Mouse (Mus musculus) olfactory bulb, adult 2 months (tissue): Measurements from ENCODE around the gene 4930578C19Rik. TPM values are rescaled to one million over a fixed set of nuclear protein-coding genes. Genes with fewer than 3 reads are reported as not detected.

Source experiments
- H3K27ac ChIP-seq: fragments of 200-500 bp; 2 replicates; pipeline ENCODE4 v1.5.1; 2012; ENCODE audit warnings: low read depth, low read length; ENCODE audit not compliant: insufficient read depth
- H3K4me1 ChIP-seq: fragments of 200-500 bp; 2 replicates; pipeline ENCODE4 v1.6.1; 2012; ENCODE audit warnings: low read length; ENCODE audit not compliant: control insufficient read depth, insufficient read depth
- H3K4me3 ChIP-seq: fragments of 200-500 bp; 2 replicates; pipeline ENCODE4 v1.5.1; 2012; ENCODE audit warnings: mild to moderate bottlenecking, low read depth, low read length, moderate library complexity; ENCODE audit not compliant: insufficient read depth
- CTCF ChIP-seq: fragments of 200-500 bp; IDR thresholded peaks from 2 replicates; pipeline ENCODE4 v1.5.1; 2012; ENCODE audit warnings: low read depth, mild to moderate bottlenecking, low read length, moderate library complexity; ENCODE audit not compliant: insufficient read depth
- POLR2A ChIP-seq: fragments of 200-500 bp; IDR thresholded peaks from 2 replicates; pipeline ENCODE4 v1.6.1; 2012; ENCODE audit warnings: mild to moderate bottlenecking, low read depth, low read length, moderate library complexity; ENCODE audit not compliant: insufficient read depth
- WGBS: fragments of 180-500 bp; shearing (Covaris S2); methylation state at CpG from one replicate; pipeline ENCODE4 v1.1.7; 2018; 5-methylcytosine and 5-hydroxymethylcytosine counted together
- polyA plus RNA-seq: library from polyadenylated mRNA; stranded (reverse); fragments of >200 nt; gene quantifications from 2 replicates; pipeline ENCODE4 v1.2.4, GENCODE M21; 2012; ENCODE audit warnings: low replicate concordance; ENCODE audit not compliant: missing spikeins, insufficient read depth, insufficient read length

4930578C19Rik gene
- not detected in 2 replicates for polyA plus RNA-seq

DNA sequence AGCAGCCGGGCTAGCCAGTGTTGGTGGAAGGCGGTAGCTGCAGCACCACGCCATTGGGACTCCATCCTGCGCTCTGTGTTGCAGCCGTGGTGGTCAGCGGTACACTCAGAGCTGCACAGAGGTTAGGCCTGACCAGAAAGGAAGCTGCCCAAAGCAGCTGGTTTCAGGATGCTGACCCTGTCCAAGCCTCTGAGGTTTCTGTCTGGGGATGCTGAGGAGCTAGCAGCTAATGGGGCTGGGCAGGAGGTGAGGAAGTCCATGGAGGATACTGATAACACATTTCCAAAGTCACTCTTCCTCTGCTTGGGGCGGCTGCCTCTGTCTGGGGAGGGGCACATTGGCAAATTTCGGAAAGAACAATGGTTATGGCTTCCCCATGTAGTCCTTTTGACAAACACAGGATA lies at the start of gene 4930578C19Rik:
4930578C19Rik (minus strand) TSS at position 200 of the 404 bp plus-strand sequence.
- TF ChIP-seq POLR2A (no peak), CTCF (no peak)
- Histone ChIP-seq H3K27ac (no peak within 1 kb of the TSS), H3K4me1 (no peaks in the 10 kb centered on the region), H3K4me3 (no peak within 1 kb of the TSS)
- 87% methylated on average over 8 of the region's 8 CpGs for WGBS

DNA sequence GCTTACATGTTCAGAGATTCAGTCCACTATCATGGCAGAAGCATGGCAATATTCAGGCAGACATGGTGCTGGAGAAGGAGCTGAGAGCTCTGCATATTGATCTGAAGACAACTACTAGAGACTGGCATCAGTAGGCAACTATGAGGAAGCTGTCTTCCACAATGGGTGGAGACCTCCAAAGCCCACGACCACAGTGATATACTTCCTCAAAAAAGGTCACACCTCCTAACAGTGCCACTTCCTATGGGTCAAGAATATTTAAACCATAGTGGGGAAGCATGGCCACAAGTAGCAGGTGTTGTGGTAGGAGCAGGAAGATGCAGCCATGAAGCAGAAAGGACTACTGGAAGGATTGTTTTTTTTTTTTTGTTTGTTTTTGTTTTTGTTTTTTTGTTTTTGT lies 6.5 kb upstream of the 4930578C19Rik start:
- WGBS = 57% methylated on average over 1 of the region's 1 CpGs
- Histone ChIP-seq H3K4me1 (no peaks in the 10 kb centered on the region), H3K4me3 (no peak overlapping the region), H3K27ac (no peak overlapping the region)
- TF ChIP-seq CTCF = no peak
- no peak for TF ChIP-seq POLR2A

DNA sequence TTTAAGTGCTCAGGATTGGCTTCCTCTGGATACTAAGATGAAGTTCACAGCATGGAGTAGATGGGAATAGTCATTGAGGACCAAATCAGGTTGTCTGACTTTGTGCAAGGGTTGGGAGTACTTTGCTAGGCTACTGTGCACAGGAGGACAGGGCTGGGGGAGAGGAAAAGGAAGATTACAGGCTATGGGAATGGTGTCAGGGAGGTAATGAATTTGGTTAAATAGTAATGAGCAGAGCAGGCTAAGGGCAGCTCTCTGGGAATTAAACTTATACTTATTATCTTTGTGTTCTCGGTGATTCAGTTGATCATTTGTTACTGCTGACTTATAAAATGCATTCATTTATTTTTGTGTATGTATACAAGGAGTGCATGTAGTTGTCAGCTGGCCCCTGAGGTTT lies 1.7 kb upstream of the 4930578C19Rik start:
- H3K27ac ChIP-seq = no peak overlapping the region
- H3K4me3 ChIP-seq = no peak overlapping the region
- TF ChIP-seq CTCF (no peak), POLR2A (no peak)
- H3K4me1 ChIP-seq = no peaks in the 10 kb centered on the region
- 63% methylated on average over 1 of the region's 1 CpGs for whole genome bisulfite sequencing

DNA sequence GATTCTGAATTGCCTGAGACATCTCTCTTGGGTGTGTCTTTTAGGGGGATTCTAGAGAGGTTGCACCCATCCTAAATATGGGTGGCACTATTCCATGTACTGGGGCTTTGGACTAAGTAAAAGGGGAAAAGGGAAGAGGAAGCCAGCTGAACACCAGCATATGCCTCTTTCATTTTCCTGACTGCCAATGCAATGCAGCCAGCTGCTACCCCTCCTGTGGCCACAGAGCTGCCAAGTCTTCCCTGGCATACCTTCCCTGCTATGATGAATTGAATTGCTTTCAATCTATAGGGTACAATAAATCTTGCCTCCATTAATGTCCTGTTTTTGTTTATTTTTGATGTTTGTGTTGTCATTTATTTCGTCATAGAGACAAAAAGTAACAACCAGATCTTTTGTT lies 9.6 kb downstream of the 4930578C19Rik start:
- WGBS = 72% methylated on average over 1 of the region's 1 CpGs
- no peak for TF ChIP-seq CTCF
- no peak for TF ChIP-seq POLR2A
- Histone ChIP-seq H3K4me1 (no peaks in the 10 kb centered on the region), H3K4me3 (no peak overlapping the region), H3K27ac (no peak overlapping the region)

DNA sequence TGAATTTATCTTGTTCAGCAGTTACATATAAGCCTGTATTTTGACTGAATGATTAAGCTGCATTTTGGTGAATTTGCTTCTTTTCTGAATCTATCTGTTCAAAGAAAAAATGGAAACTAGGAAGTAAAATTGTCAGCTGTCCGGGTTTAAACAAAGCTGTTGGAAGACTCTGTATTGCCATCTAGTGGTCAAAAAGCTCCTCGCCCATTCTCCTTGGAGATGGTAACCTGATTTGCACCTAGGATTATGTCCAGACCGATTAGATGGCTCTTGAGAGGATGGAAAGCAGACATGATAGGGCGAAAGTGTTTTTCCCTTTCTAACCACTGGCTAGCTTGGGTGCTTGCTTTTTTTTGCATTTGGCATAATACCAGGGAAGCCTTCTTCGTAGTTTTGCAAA lies 19.1 kb downstream of the 4930578C19Rik start:
- Histone ChIP-seq H3K27ac (no peak overlapping the region), H3K4me3 (no peak overlapping the region), H3K4me1 (no peaks in the 10 kb centered on the region)
- TF ChIP-seq POLR2A (no peak), CTCF (no peak)
- WGBS = 16% methylated on average over 5 of the region's 5 CpGs

DNA sequence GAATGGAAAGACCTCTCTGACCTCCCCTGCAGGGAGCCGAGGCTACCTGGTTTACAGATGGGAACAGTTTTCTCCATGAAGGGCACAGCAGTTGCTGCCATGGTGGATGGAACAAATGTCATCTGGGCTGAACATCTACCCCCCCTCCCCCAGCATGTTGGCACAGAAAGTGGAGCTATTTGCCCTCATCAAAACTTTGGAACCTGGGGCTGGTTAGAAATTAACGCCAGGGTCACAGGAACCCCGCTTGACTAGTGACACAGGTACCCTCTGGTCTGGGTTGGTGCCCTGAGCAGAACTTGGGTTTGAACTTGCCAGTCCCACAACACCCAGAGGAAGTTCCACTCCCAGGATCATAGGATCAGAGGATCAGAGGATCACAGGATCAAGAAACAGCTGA lies 35.7 kb downstream of the 4930578C19Rik start:
- no peak overlapping the region for H3K27ac ChIP-seq
- TF ChIP-seq POLR2A (no peak), CTCF (no peak)
- H3K4me1 ChIP-seq = no peaks in the 10 kb centered on the region
- H3K4me3 ChIP-seq = no peak overlapping the region
- 94% methylated on average over 3 of the region's 3 CpGs for WGBS

DNA sequence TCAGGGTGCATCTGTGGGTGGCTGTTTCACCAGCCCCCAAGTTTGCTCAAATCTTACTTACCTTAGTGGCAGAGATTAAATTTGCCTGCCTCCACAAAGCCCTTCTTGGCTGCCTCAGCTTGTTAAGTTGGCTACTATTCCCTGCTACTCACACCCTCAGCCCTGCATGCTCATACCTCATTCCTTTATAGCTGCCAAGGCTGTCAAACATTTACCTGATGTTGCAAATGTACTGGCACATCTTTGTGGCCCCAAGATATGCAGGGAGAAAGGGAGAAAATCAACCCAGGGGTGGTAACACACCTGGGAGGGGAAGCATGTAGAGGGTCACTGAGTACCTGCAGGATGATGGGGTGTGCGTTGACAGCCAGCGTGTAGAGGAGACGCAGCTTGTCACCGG lies 38.0 kb downstream of the 4930578C19Rik start:
- H3K27ac ChIP-seq = no peak overlapping the region
- TF ChIP-seq POLR2A = no peak
- TF ChIP-seq CTCF = no peak
- H3K4me1 ChIP-seq = peaks cover 2% of the 10 kb centered on the region; the same call in 1 of the 2 replicates
- WGBS = 94% methylated on average over 4 of the region's 4 CpGs
- no peak overlapping the region for H3K4me3 ChIP-seq

DNA sequence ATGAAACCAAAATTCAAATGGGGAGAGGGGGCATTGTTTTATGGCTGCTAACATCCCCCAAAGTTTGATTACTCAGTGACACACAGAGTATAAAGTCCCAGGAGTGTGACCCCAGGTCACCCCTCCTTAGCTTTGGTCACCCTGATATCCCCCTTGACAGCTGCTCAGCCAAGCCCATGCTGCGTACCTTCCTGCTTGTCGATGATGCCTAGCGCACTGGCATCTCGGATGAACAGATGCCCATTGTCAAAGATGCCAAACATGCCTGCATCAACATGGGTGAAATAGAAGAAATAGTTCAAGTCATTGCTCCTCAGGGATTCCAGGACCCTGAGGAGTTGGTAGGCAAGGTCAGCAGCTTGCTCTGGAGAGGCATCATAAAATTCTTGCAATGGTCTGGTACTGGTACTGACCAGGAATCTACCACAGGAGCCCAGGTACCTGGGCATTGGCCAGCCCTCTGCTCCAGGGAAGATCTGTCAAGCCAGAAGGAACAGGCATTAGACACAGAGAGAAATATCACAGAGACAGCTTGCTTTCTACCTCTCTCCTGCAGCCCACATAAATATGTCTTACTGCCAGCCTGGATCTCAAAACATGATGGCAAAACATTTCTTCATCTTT lies 40.9 kb downstream of the 4930578C19Rik start:
- no peak for TF ChIP-seq POLR2A
- TF ChIP-seq CTCF = no peak
- Histone ChIP-seq H3K27ac (no peak overlapping the region), H3K4me3 (no peak overlapping the region), H3K4me1 (peaks cover 2% of the 10 kb centered on the region; the same call in 1 of the 2 replicates)
- 90% methylated on average over 4 of the region's 4 CpGs for WGBS

DNA sequence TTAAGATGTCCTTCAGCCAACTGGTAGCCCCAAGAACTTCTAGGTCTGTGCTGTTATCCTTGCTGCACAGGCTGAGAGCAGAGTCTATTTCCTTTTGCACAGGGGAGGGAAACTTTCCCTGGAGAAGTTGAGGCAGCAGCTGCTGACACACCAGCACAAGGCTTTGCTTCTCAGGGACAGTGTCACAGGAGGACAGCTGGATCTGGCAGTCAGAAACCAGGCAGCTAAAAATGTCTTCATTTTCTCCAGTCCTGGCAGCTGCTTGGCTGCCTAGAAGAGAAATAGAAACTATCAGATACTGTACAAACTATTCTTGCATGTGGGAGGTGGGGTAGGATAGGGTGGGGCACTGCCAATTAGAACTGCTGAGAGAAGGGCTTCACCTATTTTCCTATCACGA lies 42.2 kb downstream of the 4930578C19Rik start:
- no peak overlapping the region for H3K27ac ChIP-seq

More for the DNA sequence above, 42.2 kb downstream of the 4930578C19Rik start:
- Histone ChIP-seq H3K4me1 (peaks cover 2% of the 10 kb centered on the region; the same call in 1 of the 2 replicates), H3K4me3 (no peak overlapping the region)
- WGBS = 45% methylated on average over 1 of the region's 1 CpGs
- TF ChIP-seq POLR2A = no peak
- TF ChIP-seq CTCF = no peak
